Mouse (Mus musculus): ENCODE measurements around the gene Pde5a.

GRCm38 (mm10) chr3:122739460-122739859 lies 10.7 kb downstream of the Pde5a start:
- TF ChIP-seq TAL1 (conservative IDR thresholded peaks at IDR 0.05; ENCODE audit: low read depth, low read length) = no peak
- no peak for TF ChIP-seq CTCF (IDR thresholded peaks at IDR 0.05; ENCODE audit: low read depth, low read length)
- no peak for TF ChIP-seq GATA2 (IDR thresholded peaks at IDR 0.05; ENCODE audit: borderline replicate concordance, low read depth, low read length)
- TF ChIP-seq POLR2AphosphoS5 (IDR thresholded peaks at IDR 0.05; ENCODE audit: insufficient replicate concordance, low read depth, low read length) = no peak
- TF ChIP-seq GATA1 (IDR thresholded peaks at IDR 0.05; ENCODE audit: borderline replicate concordance, low read length) = no peak
